Mouse (Mus musculus) heart, adult 2 months (tissue): ENCODE measurements around the gene Ptgr2. TPM values are rescaled to one million over a fixed set of nuclear protein-coding genes. Genes with fewer than 3 reads are reported as not detected.
A peak's percentile ranks its signal among the peaks of the same experiment; 100 is the strongest.
"Not testable (repeated sequence)": the region's sequence is repeated elsewhere in the genome, so short reads cannot be mapped to it uniquely, and the experiment has no call there.

Experiments used
- DNase-seq, 2 experiments: peaks; one replicate each; pipeline ENCODE4 v3.0.0; 2021
- H3K27ac ChIP-seq: fragments of 200-600 bp; 2 replicates; pipeline ENCODE4 v1.8.1; 2022
- H3K27me3 ChIP-seq: fragments of 200-500 bp; 2 replicates; pipeline ENCODE4 v1.6.1; 2012; ENCODE audit warnings: mild to moderate bottlenecking, low read length, inconsistent platforms, mixed read lengths; ENCODE audit not compliant: control insufficient read depth, insufficient read depth
- H3K36me3 ChIP-seq: fragments of 200-500 bp; 2 replicates; pipeline ENCODE4 v1.6.1; 2012; ENCODE audit warnings: low read length, inconsistent platforms; ENCODE audit not compliant: control insufficient read depth, insufficient read depth
- H3K4me1 ChIP-seq: fragments of 200-500 bp; 2 replicates; pipeline ENCODE4 v1.6.1; 2011; ENCODE audit warnings: low read length; ENCODE audit not compliant: control insufficient read depth, insufficient read depth
- H3K4me3 ChIP-seq: fragments of 200-600 bp; 2 replicates; pipeline ENCODE4 v1.8.1; 2022
- H3K79me2 ChIP-seq: fragments of 200-500 bp; replicated peaks from 2 replicates; pipeline ENCODE4 v1.6.1; 2012; ENCODE audit warnings: mild to moderate bottlenecking, inconsistent platforms, low read length, moderate library complexity, mixed read lengths; ENCODE audit not compliant: control insufficient read depth, insufficient read depth
- H3K9ac ChIP-seq: fragments of 200-500 bp; 2 replicates; pipeline ENCODE4 v1.6.1; 2012; ENCODE audit warnings: low read depth, mild to moderate bottlenecking, control low read depth, inconsistent platforms, low read length, mixed read lengths
- CTCF ChIP-seq: fragments of 200-600 bp; IDR thresholded peaks from 2 replicates; pipeline ENCODE4 v1.8.1; 2022; ENCODE audit warnings: antibody characterized with exemption, mild to moderate bottlenecking, moderate library complexity
- EP300 ChIP-seq: fragments of 200-500 bp; IDR thresholded peaks from 2 replicates; pipeline ENCODE4 v1.6.1; 2011; ENCODE audit warnings: low read depth, low read length, control low read depth; ENCODE audit not compliant: insufficient read depth
- POLR2A ChIP-seq: fragments of 200-500 bp; IDR thresholded peaks from 2 replicates; pipeline ENCODE4 v1.6.1; 2011; ENCODE audit warnings: mild to moderate bottlenecking, low read depth, low read length, control low read depth; ENCODE audit not compliant: insufficient read depth
- WGBS: fragments of 180-500 bp; shearing (Covaris S2); methylation state at CpG from one replicate; pipeline ENCODE4 v1.1.7; 2018; 5-methylcytosine and 5-hydroxymethylcytosine counted together
- intact Hi-C: fragments of 180-260 bp; cut with DNase I; formaldehyde crosslinking; loops from one replicate; pipeline ENCODE4 v1.15.1; 2025
- long read RNA-seq: library from polyadenylated mRNA; stranded (forward); transcript quantifications from one replicate; pipeline ENCODE4 v2.0.0, GENCODE M21; 2021
- polyA plus RNA-seq: library from polyadenylated mRNA; depleted of rRNA; stranded (reverse); fragments of >200 nt; gene quantifications from 2 replicates; pipeline ENCODE4 v1.2.3, GENCODE M21; 2012; rRNA removed
- total RNA-seq, 2 experiments: library from RNA; stranded (reverse); gene quantifications; 2 replicates each; pipeline ENCODE4 v1.2.3; 2021

The Ptgr2 gene
- total RNA-seq (100 to 1,000 TPM; 222 to 248 TPM), polyA plus RNA-seq (59.4 and 143 TPM in 2 replicates)
- long read RNA-seq, transcript Ptgr2-201 (10 exons, 3,168 nt) = major isoform, 240 of 299 reads
- long read RNA-seq, partial matches to known transcripts = 14 of 299 reads
- long read RNA-seq, other reads (novel, unspliced or antisense) = 41 of 299 reads

DNA sequence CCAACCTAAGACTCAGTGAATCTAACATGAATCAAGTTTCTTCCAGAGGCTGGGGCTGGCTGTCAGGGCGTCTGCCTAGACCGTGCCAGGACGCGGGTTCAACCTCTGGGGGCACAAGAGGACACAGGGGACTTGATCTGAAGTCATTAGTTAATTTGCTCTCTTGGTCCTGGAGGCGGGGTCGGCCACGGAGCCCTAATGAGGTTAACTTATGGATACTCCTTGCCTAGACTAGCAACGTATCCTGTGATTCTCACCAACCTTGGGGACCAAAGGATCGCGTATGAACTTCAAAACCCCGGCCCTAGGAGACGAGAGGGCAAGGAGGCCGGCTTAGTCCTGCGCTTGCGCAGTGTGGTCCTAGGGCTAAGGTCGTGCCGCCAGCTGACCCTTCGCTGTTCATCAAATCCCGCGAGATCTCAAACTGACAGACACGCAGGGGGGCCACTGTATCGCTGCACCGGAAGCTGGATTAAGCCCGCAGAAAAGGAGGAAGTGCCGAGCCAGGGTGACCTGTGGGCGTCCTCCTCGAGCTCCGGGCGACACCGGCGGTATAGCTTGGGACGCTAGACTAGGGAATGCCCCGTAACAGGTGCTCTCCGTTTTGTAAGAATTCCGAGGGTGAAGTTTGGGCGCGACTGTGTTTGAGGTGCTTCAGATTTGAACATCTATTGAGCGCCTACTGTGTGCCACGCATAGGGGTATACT is at the start of gene Ptgr2:
Gene Ptgr2 (plus strand): TSS at position 348 of the 708 bp plus-strand sequence.
- no peaks in the 10 kb centered on the region; the same call in none of the 2 replicates for H3K4me1 ChIP-seq
- peak within 1 kb of the TSS; percentile 89 for H3K9ac ChIP-seq
- H3K36me3 ChIP-seq = peaks cover 7% of the 10 kb centered on the region; the same call in 1 of the 2 replicates
- under 1% methylated on average over 39 of the region's 39 CpGs for WGBS
- DNase-seq = peak; percentile 91 to 96
- intact Hi-C loops = loop anchor here (1.0 to 10.0 kb wide), 2 partner anchors 31 to 650 kb away; partner anchors contain the start of genes Rbm25 and Zfp410
- H3K27ac ChIP-seq = peak within 1 kb of the TSS; percentile 93
- peak within 1 kb of the TSS; percentile 65 for H3K4me3 ChIP-seq
- H3K79me2 ChIP-seq = no peaks in the 10 kb centered on the region
- H3K27me3 ChIP-seq = no peaks in the 10 kb centered on the region
- TF ChIP-seq POLR2A (peak; percentile 99), EP300 (peak; percentile 67), CTCF (no peak)

- 80% methylated on average over 6 of the region's 6 CpGs for WGBS
Measured at GRCm38 (mm10) chr12:84235577-84235976, 49.5 kb upstream of the Ptgr2 start.

GRCm38 (mm10) chr12:84235981-84236752 is 48.9 kb upstream of the Ptgr2 start:
- Histone ChIP-seq H3K9ac (no peak overlapping the region), H3K4me3 (no peak overlapping the region), H3K27ac (no peak overlapping the region), H3K4me1 (no peaks in the 10 kb centered on the region), H3K79me2 (no peaks in the 10 kb centered on the region), H3K36me3 (no peaks in the 10 kb centered on the region), H3K27me3 (no peaks in the 10 kb centered on the region; the same call in 1 of the 2 replicates)
- no peak for DNase-seq
- intact Hi-C loops = no loop called here
- TF ChIP-seq CTCF (no peak), EP300 (no peak), POLR2A (no peak)
- 81% methylated on average over 10 of the region's 10 CpGs for WGBS

More at GRCm38 (mm10) chr12:84235577-84235976, 49.5 kb upstream of the Ptgr2 start:
- Histone ChIP-seq H3K9ac (no peak overlapping the region), H3K27ac (no peak overlapping the region), H3K4me3 (no peak overlapping the region), H3K36me3 (no peaks in the 10 kb centered on the region), H3K79me2 (no peaks in the 10 kb centered on the region), H3K4me1 (no peaks in the 10 kb centered on the region), H3K27me3 (no peaks in the 10 kb centered on the region)
- intact Hi-C loops = no loop called here
- no peak for TF ChIP-seq EP300
- no peak for TF ChIP-seq CTCF
- TF ChIP-seq POLR2A = no peak
- no peak for DNase-seq

DNA sequence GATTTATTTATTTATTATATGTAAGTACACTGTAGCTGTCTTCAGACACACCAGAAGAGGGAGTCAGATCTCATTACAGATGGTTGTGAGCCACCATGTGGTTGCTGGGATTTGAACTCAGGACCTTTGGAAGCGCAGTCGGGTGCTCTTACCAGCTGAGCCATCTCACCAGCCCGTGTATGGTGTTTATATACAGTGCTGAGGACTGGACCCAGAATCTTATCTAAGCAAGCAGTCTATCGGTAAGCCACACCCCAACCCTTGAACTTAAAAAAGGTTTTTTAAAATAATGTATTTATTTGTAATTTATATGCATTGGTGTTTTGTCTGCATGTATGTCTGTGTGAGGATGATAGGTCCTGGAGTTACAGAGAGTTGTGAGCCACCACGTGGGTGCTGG is 48.0 kb upstream of the Ptgr2 start:
- DNase-seq, H3K27me3 ChIP-seq, H3K27ac ChIP-seq, H3K36me3 ChIP-seq, H3K79me2 ChIP-seq, H3K4me3 ChIP-seq, H3K9ac ChIP-seq, H3K4me1 ChIP-seq, intact Hi-C loops: not testable (repeated sequence)
- WGBS = 85% methylated on average over 5 of the region's 5 CpGs

- Histone ChIP-seq H3K27me3 (no peaks in the 10 kb centered on the region; the same call in 1 of the 2 replicates), H3K4me1 (no peaks in the 10 kb centered on the region), H3K9ac (no peak overlapping the region), H3K4me3 (no peak overlapping the region), H3K36me3 (no peaks in the 10 kb centered on the region), H3K27ac (no peak overlapping the region), H3K79me2 (no peaks in the 10 kb centered on the region)
- DNase-seq = peak in 1 of 2 experiments; percentile 51
- intact Hi-C loops = loop anchor here (10.0 kb wide), 1 partner anchor 178 kb away; the partner anchor contains the start of gene Acot5
- no peak for TF ChIP-seq POLR2A
- no peak for TF ChIP-seq CTCF
- TF ChIP-seq EP300 = no peak
- WGBS = 69% methylated on average over 7 of the region's 7 CpGs
Measured at GRCm38 (mm10) chr12:84243076-84243770, 41.8 kb upstream of the Ptgr2 start.
